Mouse (Mus musculus) MEL (cell line): ENCODE measurements at regions not wholly inside any gene's neighbourhood (a gene's known extent, or its start where the extent isn't known, plus 50 kb on each side); places are given as distances from the start of the nearest gene placed in this dataset.

ENCODE experiments used
- DNase-seq: peaks from one replicate; pipeline ENCODE4 v3.0.0; 2011; ENCODE audit warnings: low read depth, low spot score
- H3K27ac ChIP-seq: 2 replicates; pipeline ENCODE4 v1.5.1; 2012; ENCODE audit warnings: low read depth, mild to moderate bottlenecking, control low read depth, low read length, moderate library complexity; ENCODE audit not compliant: control insufficient read depth
- H3K27me3 ChIP-seq, 2 experiments: fragments of 150-350 bp in 1 of 2; sonication (generic) in 1 of 2; 2 replicates each; pipeline ENCODE4 v1.6.1; 2012; ENCODE audit warnings: low read length in 2 of 2, mild to moderate bottlenecking in 2 of 2, improper control_type of control experiment in 1 of 2, moderate library complexity in 1 of 2; ENCODE audit not compliant: insufficient read depth in 2 of 2, control insufficient read depth in 1 of 2
- H3K36me3 ChIP-seq, 2 experiments: 2 replicates each; pipeline ENCODE4 v1.6.1; 2012 to 2014; ENCODE audit warnings: low read length in 2 of 2, improper control_type of control experiment in 1 of 2, inconsistent platforms in 1 of 2, mild to moderate bottlenecking in 1 of 2; ENCODE audit not compliant: insufficient read depth in 2 of 2, control insufficient read depth in 1 of 2
- H3K4me1 ChIP-seq, 2 experiments: fragments of 150-350 bp in 1 of 2; sonication (generic) in 1 of 2; 2 replicates each; pipeline ENCODE4 v1.6.1; 2012; ENCODE audit warnings: low read length in 2 of 2, improper control_type of control experiment in 1 of 2, mild to moderate bottlenecking in 1 of 2; ENCODE audit not compliant: insufficient read depth in 2 of 2, control insufficient read depth in 1 of 2
- H3K4me3 ChIP-seq, 2 experiments: fragments of 150-350 bp in 1 of 2; sonication (generic) in 1 of 2; 2 replicates each; pipeline ENCODE4 v1.5.1; 2012; ENCODE audit warnings: low read depth in 2 of 2, low read length in 2 of 2, mild to moderate bottlenecking in 2 of 2, moderate library complexity in 2 of 2, control low read depth in 1 of 2, improper control_type of control experiment in 1 of 2; ENCODE audit not compliant: control insufficient read depth in 1 of 2, insufficient read depth in 1 of 2
- H3K79me2 ChIP-seq: 2 replicates; pipeline ENCODE4 v1.6.1; 2012; ENCODE audit warnings: mild to moderate bottlenecking, low read length, moderate library complexity; ENCODE audit not compliant: control insufficient read depth, poor library complexity, insufficient read depth
- H3K9ac ChIP-seq: 2 replicates; pipeline ENCODE4 v1.6.1; 2012; ENCODE audit warnings: low read depth, mild to moderate bottlenecking, control low read depth, low read length, moderate library complexity; ENCODE audit not compliant: control insufficient read depth, poor library complexity, severe bottlenecking
- H3K9me3 ChIP-seq: fragments of 150-350 bp; sonication (generic); replicated peaks from 2 replicates; pipeline ENCODE4 v1.6.1; 2012; ENCODE audit warnings: mild to moderate bottlenecking, low read length, improper control_type of control experiment, moderate library complexity; ENCODE audit not compliant: insufficient read depth
- BHLHE40 ChIP-seq: IDR thresholded peaks from 2 replicates; pipeline ENCODE4 v1.6.1; 2012; ENCODE audit warnings: low read depth, mild to moderate bottlenecking, inconsistent platforms, low read length, improper control_type of control experiment, borderline replicate concordance
- ELF1 ChIP-seq: IDR thresholded peaks from 2 replicates; pipeline ENCODE4 v1.6.1; 2014; ENCODE audit warnings: low read depth, mild to moderate bottlenecking, inconsistent platforms, low read length, improper control_type of control experiment, moderate library complexity
- EP300 ChIP-seq, 2 experiments: IDR thresholded peaks; 2 replicates each; pipeline ENCODE4 v1.6.1; 2011; ENCODE audit warnings: improper control_type of control experiment in 2 of 2, low read length in 2 of 2, low read depth in 1 of 2, mild to moderate bottlenecking in 1 of 2
- ETS1 ChIP-seq: IDR thresholded peaks from 2 replicates; pipeline ENCODE4 v1.6.1; 2012; ENCODE audit warnings: low read depth, mild to moderate bottlenecking, inconsistent platforms, low read length, improper control_type of control experiment, moderate library complexity
- GATA1 ChIP-seq: IDR thresholded peaks from 2 replicates; pipeline ENCODE4 v1.6.1; 2011; ENCODE audit warnings: low read depth, low read length, improper control_type of control experiment
- HCFC1 ChIP-seq: IDR thresholded peaks from 2 replicates; pipeline ENCODE4 v1.6.1; 2012; ENCODE audit warnings: low read depth, mild to moderate bottlenecking, inconsistent platforms, low read length, improper control_type of control experiment, moderate library complexity
- KAT2A ChIP-seq: conservative IDR thresholded peaks from 2 replicates; pipeline ENCODE4 v1.6.1; 2012; ENCODE audit warnings: low read depth, low read length, improper control_type of control experiment, inconsistent platforms
- MEF2A ChIP-seq: IDR thresholded peaks from 2 replicates; pipeline ENCODE4 v1.6.1; 2014; ENCODE audit warnings: low read depth, mild to moderate bottlenecking, inconsistent platforms, low read length, improper control_type of control experiment; ENCODE audit not compliant: poor library complexity, insufficient replicate concordance, severe bottlenecking; ENCODE audit errors: extremely low read depth
- MYB ChIP-seq: IDR thresholded peaks from 2 replicates; pipeline ENCODE4 v1.6.1; 2011; ENCODE audit warnings: mild to moderate bottlenecking, low read depth, low read length, improper control_type of control experiment
- NRF1 ChIP-seq: IDR thresholded peaks from 2 replicates; pipeline ENCODE4 v1.6.1; 2014; ENCODE audit warnings: low read depth, mild to moderate bottlenecking, inconsistent platforms, low read length, improper control_type of control experiment, moderate library complexity; ENCODE audit not compliant: poor library complexity, insufficient read depth, severe bottlenecking
- POLR2A ChIP-seq, 2 experiments: IDR thresholded peaks; 2 replicates each; pipeline ENCODE4 v1.6.1; 2011 to 2012; ENCODE audit warnings: low read length in 2 of 2, mild to moderate bottlenecking in 2 of 2, control low read depth in 1 of 2, improper control_type of control experiment in 1 of 2, low read depth in 1 of 2, moderate library complexity in 1 of 2; ENCODE audit not compliant: control insufficient read depth in 1 of 2, insufficient read depth in 1 of 2, poor library complexity in 1 of 2
- POLR2AphosphoS5 ChIP-seq: IDR thresholded peaks from 2 replicates; pipeline ENCODE4 v1.6.1; 2012; ENCODE audit warnings: low read depth, borderline replicate concordance, mild to moderate bottlenecking, inconsistent platforms, low read length, moderate library complexity, mixed read lengths
- TAL1 ChIP-seq: IDR thresholded peaks from 2 replicates; pipeline ENCODE4 v1.6.1; 2012; ENCODE audit warnings: mild to moderate bottlenecking, inconsistent platforms, low read length, moderate library complexity, mixed read lengths
- TBP ChIP-seq: IDR thresholded peaks from 2 replicates; pipeline ENCODE4 v1.8.0; 2011; ENCODE audit warnings: low read depth, low read length, improper control_type of control experiment
- TCF12 ChIP-seq: IDR thresholded peaks from 2 replicates; pipeline ENCODE4 v1.6.1; 2014; ENCODE audit warnings: low read depth, mild to moderate bottlenecking, inconsistent platforms, low read length, improper control_type of control experiment, moderate library complexity
- UBTF ChIP-seq: IDR thresholded peaks from 2 replicates; pipeline ENCODE4 v1.6.1; 2012; ENCODE audit warnings: low read depth, mild to moderate bottlenecking, inconsistent platforms, low read length, improper control_type of control experiment, moderate library complexity, borderline replicate concordance; ENCODE audit not compliant: insufficient read depth
- ZC3H11A ChIP-seq: IDR thresholded peaks from 2 replicates; pipeline ENCODE4 v1.6.1; 2012; ENCODE audit warnings: low read depth, mild to moderate bottlenecking, inconsistent platforms, low read length, improper control_type of control experiment
- ZMIZ1 ChIP-seq: IDR thresholded peaks from 2 replicates; pipeline ENCODE4 v1.6.1; 2012; ENCODE audit warnings: low read depth, mild to moderate bottlenecking, inconsistent platforms, low read length, improper control_type of control experiment, moderate library complexity

- Histone ChIP-seq H3K79me2 (no peaks in the 10 kb centered on the region), H3K4me1 (no peaks in the 10 kb centered on the region)
- no peak for TF ChIP-seq NRF1
- TF ChIP-seq ELF1, result no peak
- no peak for TF ChIP-seq ETS1
- no peak for TF ChIP-seq MEF2A
- TF ChIP-seq TBP, result no peak
- TF ChIP-seq UBTF, result no peak
- no peak for TF ChIP-seq MYB
- no peak for TF ChIP-seq POLR2A (IDR thresholded peaks at IDR 0.05; ENCODE audit: control insufficient read depth in 1 of 2, insufficient read depth in 1 of 2, low read depth in 1 of 2, low read length in 2 of 2, poor library complexity in 1 of 2)
- no peak for TF ChIP-seq TAL1
- no peak for TF ChIP-seq KAT2A
- no peak for TF ChIP-seq TCF12
- no peak for TF ChIP-seq ZC3H11A
- no peak for TF ChIP-seq BHLHE40
- TF ChIP-seq POLR2AphosphoS5, result no peak
- no peak for TF ChIP-seq EP300 (IDR thresholded peaks at IDR 0.05; ENCODE audit: low read depth in 1 of 2, low read length in 2 of 2)
- TF ChIP-seq HCFC1, result no peak
- TF ChIP-seq, all 39 proteins: peak for 0
- no peak overlapping the region for H3K9ac ChIP-seq
- H3K4me3 ChIP-seq, result no peak overlapping the region
- H3K27me3 ChIP-seq, result no peaks in the 10 kb centered on the region
- H3K36me3 ChIP-seq, result no peaks in the 10 kb centered on the region
- H3K27ac ChIP-seq, result no peak overlapping the region
- no peak for DNase-seq
- H3K9me3 ChIP-seq, result no peaks in the 10 kb centered on the region; the same call in 1 of the 2 replicates
Measured at GRCm38 (mm10) chr7:37220476-37220875, 522.6 kb downstream of the Tshz3 start.

- no peaks in the 10 kb centered on the region for H3K36me3 ChIP-seq
- no peaks in the 10 kb centered on the region for H3K4me1 ChIP-seq
- no peaks in the 10 kb centered on the region for H3K9me3 ChIP-seq
- no peak overlapping the region for H3K27ac ChIP-seq
- H3K9ac ChIP-seq, result no peak overlapping the region
- no peak for DNase-seq
- TF ChIP-seq GATA1 (no peak), ZMIZ1 (no peak)
- no peaks in the 10 kb centered on the region for H3K27me3 ChIP-seq
- H3K4me3 ChIP-seq, result no peak overlapping the region
- no peaks in the 10 kb centered on the region for H3K79me2 ChIP-seq
Measured at GRCm38 (mm10) chr7:37226423-37226822, 528.5 kb downstream of the Tshz3 start.
